Mouse (Mus musculus): ENCODE data around the gene Gpsm3. TPM values are rescaled to one million over a fixed set of nuclear protein-coding genes. Genes with fewer than 3 reads are reported as not detected.

Gene Gpsm3
- polyA plus RNA-seq, 1 experiment from 2014 or later = 3.0 TPM

GRCm38 (mm10) chr17:34621006-34621405, 31.4 kb downstream of the Gpsm3 start:
- Histone ChIP-seq H3K9me3 (ENCODE audit: control insufficient read depth, low read length) (no peaks in the 10 kb centered on the region), H3K4me1 (replicated peaks; ENCODE audit: control insufficient read depth, insufficient read depth, low read length) (peaks cover 5% of the 10 kb centered on the region), H3K36me3 (ENCODE audit: control insufficient read depth, insufficient read depth) (peaks cover 11% of the 10 kb centered on the region; the same call in 1 of the 2 replicates), H3K4me3 (replicated peaks; ENCODE audit: low read length) (no peak overlapping the region), H3K27me3 (replicated peaks; ENCODE audit: control insufficient read depth, insufficient read depth, low read length) (no peaks in the 10 kb centered on the region), H3K9ac (replicated peaks; ENCODE audit: low read depth, low read length) (no peak overlapping the region), H3K27ac (ENCODE audit: low read length) (no peak overlapping the region), H3K4me2 (ENCODE audit: low read length) (no peak overlapping the region)
- WGBS = 93% methylated on average over 8 of the region's 8 CpGs
- no peak for ATAC-seq

GRCm38 (mm10) chr17:34623161-34623560, 33.6 kb downstream of the Gpsm3 start:
- Histone ChIP-seq H3K27me3 (replicated peaks; ENCODE audit: control insufficient read depth, insufficient read depth, low read length) (no peaks in the 10 kb centered on the region), H3K27ac (ENCODE audit: low read length) (no peak overlapping the region), H3K36me3 (ENCODE audit: control insufficient read depth, insufficient read depth) (peaks cover 5% of the 10 kb centered on the region; the same call in 1 of the 2 replicates), H3K4me2 (ENCODE audit: low read length) (no peak overlapping the region), H3K4me3 (replicated peaks; ENCODE audit: low read length) (no peak overlapping the region), H3K9ac (replicated peaks; ENCODE audit: low read depth, low read length) (no peak overlapping the region), H3K9me3 (ENCODE audit: control insufficient read depth, low read length) (no peaks in the 10 kb centered on the region), H3K4me1 (replicated peaks; ENCODE audit: control insufficient read depth, insufficient read depth, low read length) (peaks cover 16% of the 10 kb centered on the region)
- no peak for ATAC-seq
- 85% methylated on average over 9 of the region's 9 CpGs for WGBS

- peaks cover 3% of the 10 kb centered on the region for H3K27me3 ChIP-seq (replicated peaks; ENCODE audit: control insufficient read depth, insufficient read depth, low read length)
- no peak overlapping the region for H3K4me2 ChIP-seq (ENCODE audit: low read length)
- H3K9ac ChIP-seq (replicated peaks; ENCODE audit: low read depth, low read length) = no peak overlapping the region
- H3K9me3 ChIP-seq (ENCODE audit: control insufficient read depth, low read length) = no peaks in the 10 kb centered on the region
- peaks cover 34% of the 10 kb centered on the region for H3K4me1 ChIP-seq (replicated peaks; ENCODE audit: control insufficient read depth, insufficient read depth, low read length)
- WGBS = 95% methylated on average over 3 of the region's 3 CpGs
- no peak overlapping the region for H3K4me3 ChIP-seq (replicated peaks; ENCODE audit: low read length)
- no peak overlapping the region for H3K27ac ChIP-seq (ENCODE audit: low read length)
- ATAC-seq = no peak
- peaks cover 5% of the 10 kb centered on the region; the same call in 1 of the 2 replicates for H3K36me3 ChIP-seq (ENCODE audit: control insufficient read depth, insufficient read depth)
These were observed 35.4 kb downstream of the Gpsm3 start for GRCm38 (mm10) chr17:34624981-34625380.

- WGBS = 49% methylated on average over 16 of the region's 16 CpGs
- Histone ChIP-seq H3K27me3 (replicated peaks; ENCODE audit: control insufficient read depth, insufficient read depth, low read length) (peaks cover 10% of the 10 kb centered on the region), H3K4me3 (replicated peaks; ENCODE audit: low read length) (peak overlapping the region; percentile 69), H3K4me2 (ENCODE audit: low read length) (peak overlapping the region; percentile 89), H3K4me1 (replicated peaks; ENCODE audit: control insufficient read depth, insufficient read depth, low read length) (peaks cover 46% of the 10 kb centered on the region), H3K9me3 (ENCODE audit: control insufficient read depth, low read length) (no peaks in the 10 kb centered on the region), H3K9ac (replicated peaks; ENCODE audit: low read depth, low read length) (peak overlapping the region; percentile 65), H3K27ac (ENCODE audit: low read length) (peak overlapping the region; percentile 82; the same call in 1 of the 2 replicates), H3K36me3 (ENCODE audit: control insufficient read depth, insufficient read depth) (peaks cover 5% of the 10 kb centered on the region; the same call in 1 of the 2 replicates)
- ATAC-seq = no peak
These were observed 36.6 kb downstream of the Gpsm3 start for GRCm38 (mm10) chr17:34626062-34626772.

- H3K4me3 ChIP-seq (replicated peaks; ENCODE audit: low read length) = peak overlapping the region; percentile 69
- H3K36me3 ChIP-seq (ENCODE audit: control insufficient read depth, insufficient read depth) = peaks cover 5% of the 10 kb centered on the region; the same call in 1 of the 2 replicates
- peak overlapping the region; percentile 65 for H3K9ac ChIP-seq (replicated peaks; ENCODE audit: low read depth, low read length)
- WGBS = 0% methylated on average over 18 of the region's 18 CpGs
- peak overlapping the region; percentile 82 for H3K27ac ChIP-seq (ENCODE audit: low read length)
- H3K27me3 ChIP-seq (replicated peaks; ENCODE audit: control insufficient read depth, insufficient read depth, low read length) = peaks cover 15% of the 10 kb centered on the region
- peaks cover 51% of the 10 kb centered on the region for H3K4me1 ChIP-seq (replicated peaks; ENCODE audit: control insufficient read depth, insufficient read depth, low read length)
- ATAC-seq = peak; percentile 29
- peak overlapping the region; percentile 89 for H3K4me2 ChIP-seq (ENCODE audit: low read length)
- H3K9me3 ChIP-seq (ENCODE audit: control insufficient read depth, low read length) = no peaks in the 10 kb centered on the region
These were observed 37.1 kb downstream of the Gpsm3 start for GRCm38 (mm10) chr17:34626773-34627092.

- H3K9ac ChIP-seq (replicated peaks; ENCODE audit: low read depth, low read length) = peak overlapping the region; percentile 65
- WGBS = under 1% methylated on average over 39 of the region's 45 CpGs
- no peaks in the 10 kb centered on the region for H3K9me3 ChIP-seq (ENCODE audit: control insufficient read depth, low read length)
- ATAC-seq = peak; percentile 76
- peak overlapping the region; percentile 82 for H3K27ac ChIP-seq (ENCODE audit: low read length)
- H3K4me2 ChIP-seq (ENCODE audit: low read length) = peak overlapping the region; percentile 89
- H3K4me1 ChIP-seq (replicated peaks; ENCODE audit: control insufficient read depth, insufficient read depth, low read length) = peaks cover 57% of the 10 kb centered on the region
- H3K36me3 ChIP-seq (ENCODE audit: control insufficient read depth, insufficient read depth) = peaks cover 5% of the 10 kb centered on the region; the same call in 1 of the 2 replicates
- peak overlapping the region; percentile 69 for H3K4me3 ChIP-seq (replicated peaks; ENCODE audit: low read length)
- peaks cover 16% of the 10 kb centered on the region for H3K27me3 ChIP-seq (replicated peaks; ENCODE audit: control insufficient read depth, insufficient read depth, low read length)
These were observed 37.7 kb downstream of the Gpsm3 start for GRCm38 (mm10) chr17:34627093-34627942.

- ATAC-seq = no peak
- WGBS = 6% methylated on average over 29 of the region's 29 CpGs
- peak within 1 kb of the TSS; percentile 82 for H3K27ac ChIP-seq (ENCODE audit: low read length)
- H3K9ac ChIP-seq (replicated peaks; ENCODE audit: low read depth, low read length) = peak within 1 kb of the TSS; percentile 65
- no peaks in the 10 kb centered on the region; the same call in 1 of the 2 replicates for H3K36me3 ChIP-seq (ENCODE audit: control insufficient read depth, insufficient read depth)
- peak within 1 kb of the TSS; percentile 89 for H3K4me2 ChIP-seq (ENCODE audit: low read length)
- no peaks in the 10 kb centered on the region for H3K9me3 ChIP-seq (ENCODE audit: control insufficient read depth, low read length)
- peaks cover 60% of the 10 kb centered on the region for H3K4me1 ChIP-seq (replicated peaks; ENCODE audit: control insufficient read depth, insufficient read depth, low read length)
- peak within 1 kb of the TSS; percentile 69 for H3K4me3 ChIP-seq (replicated peaks; ENCODE audit: low read length)
- H3K27me3 ChIP-seq (replicated peaks; ENCODE audit: control insufficient read depth, insufficient read depth, low read length) = peaks cover 16% of the 10 kb centered on the region
These were observed 38.5 kb downstream of the Gpsm3 start, which contains the start of gene Ppt2 for GRCm38 (mm10) chr17:34627943-34628643. Ppt2 (minus strand) TSS chr17:34628510.

GRCm38 (mm10) chr17:34628644-34628967, 39.0 kb downstream of the Gpsm3 start:
- H3K9ac ChIP-seq (replicated peaks; ENCODE audit: low read depth, low read length) = no peak overlapping the region; the same call in 1 of the 2 replicates
- no peaks in the 10 kb centered on the region for H3K36me3 ChIP-seq (ENCODE audit: control insufficient read depth, insufficient read depth)
- H3K27ac ChIP-seq (ENCODE audit: low read length) = peak overlapping the region; percentile 55
- ATAC-seq = no peak
- H3K4me3 ChIP-seq (replicated peaks; ENCODE audit: low read length) = peak overlapping the region; percentile 69
- peak overlapping the region; percentile 89 for H3K4me2 ChIP-seq (ENCODE audit: low read length)
- WGBS = 24% methylated on average over 5 of the region's 5 CpGs
- H3K4me1 ChIP-seq (replicated peaks; ENCODE audit: control insufficient read depth, insufficient read depth, low read length) = peaks cover 60% of the 10 kb centered on the region
- H3K27me3 ChIP-seq (replicated peaks; ENCODE audit: control insufficient read depth, insufficient read depth, low read length) = peaks cover 16% of the 10 kb centered on the region
- H3K9me3 ChIP-seq (ENCODE audit: control insufficient read depth, low read length) = no peaks in the 10 kb centered on the region

Measured in forebrain, embryonic 16.5 days (tissue).